ENCODE assay signal across 34 mouse cellular contexts in the genomic region with DNA sequence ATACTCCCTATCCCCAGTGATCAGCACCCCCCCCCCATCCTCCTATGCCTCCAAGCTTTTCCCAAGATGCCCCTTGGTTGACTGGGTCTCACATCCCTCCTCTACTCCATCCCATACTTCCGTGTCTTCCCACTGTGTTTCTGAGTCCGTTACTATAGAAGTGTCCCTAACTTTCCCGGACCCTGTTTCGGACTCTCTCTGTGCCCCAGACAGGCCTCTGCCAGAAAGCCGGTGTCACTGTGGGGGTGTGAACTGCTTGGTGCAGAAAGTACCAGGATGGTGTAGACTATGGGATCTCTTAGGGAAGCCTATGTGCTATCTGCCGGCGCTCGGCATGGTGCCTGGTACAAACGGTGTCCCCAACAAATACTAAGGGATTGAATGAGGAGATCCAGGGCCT.
"Had no signal": no experiment of that assay in that cellular context is flagged by ENCODE, and none has a peak within 500 bp of the region (broad histone marks: within the 10 kb centered on the region; RNA-seq: fewer than 3 reads in every experiment).

No protein-coding gene starts in this region.

- ATAC-seq: hindbrain, embryonic 16.5 days; hindbrain, postnatal 0 days; inflammation-experienced regulatory T-cells, adult 6 months; intestine, embryonic 15.5 days; intestine, embryonic 16.5 days; intestine, postnatal 0 days had no signal

- H3K4me3 ChIP-seq: heart, embryonic 10.5 days; heart, embryonic 12.5 days; heart, embryonic 13.5 days; heart, embryonic 15.5 days; hindbrain, embryonic 10.5 days; hindbrain, embryonic 12.5 days; hindbrain, embryonic 13.5 days; hindbrain, embryonic 15.5 days; intestine, embryonic 15.5 days; kidney, embryonic 15.5 days; layer of hippocampus, adult 2 months had no signal

- DNase-seq: heart, postnatal 10 days; heart, postnatal 36 days; heart, postnatal 4 days; kidney, adult 11 months; kidney, adult 18-20 months; kidney, adult 2 months; kidney, adult 8-10 months; kidney, adult 9 months; kidney, postnatal 10 days; kidney, postnatal 14 days; kidney, postnatal 25 days; kidney, postnatal 36 days; kidney, postnatal 4 days; layer of hippocampus, adult 9-11 months; layer of hippocampus, postnatal 36 days had no signal

- H3K9me3 ChIP-seq: heart, embryonic 10.5 days; heart, embryonic 12.5 days; heart, embryonic 13.5 days; heart, embryonic 15.5 days; hindbrain, embryonic 10.5 days; hindbrain, embryonic 12.5 days; hindbrain, embryonic 13.5 days; hindbrain, embryonic 15.5 days; intestine, embryonic 15.5 days; kidney, embryonic 15.5 days had no signal

- H3K9ac ChIP-seq: heart, embryonic 12.5 days; heart, embryonic 13.5 days; heart, embryonic 15.5 days; hindbrain, embryonic 12.5 days; hindbrain, embryonic 13.5 days; hindbrain, embryonic 14.5 days; hindbrain, embryonic 15.5 days; intestine, embryonic 15.5 days; kidney, embryonic 15.5 days had no signal

- H3K27me3 ChIP-seq: hindbrain, embryonic 15.5 days; intestine, embryonic 15.5 days; kidney, embryonic 15.5 days had no signal

- H3K27ac ChIP-seq: heart, embryonic 10.5 days; heart, embryonic 13.5 days; heart, embryonic 15.5 days; hindbrain, embryonic 10.5 days; hindbrain, embryonic 12.5 days; hindbrain, embryonic 13.5 days; hindbrain, embryonic 14.5 days; hindbrain, embryonic 15.5 days; hindbrain, postnatal 0 days; intestine, embryonic 15.5 days; kidney, postnatal 0 days; layer of hippocampus, adult 2 months had no signal

- H3K4me2 ChIP-seq: heart, embryonic 11.5 days; heart, embryonic 12.5 days; heart, embryonic 13.5 days; heart, embryonic 15.5 days; hindbrain, embryonic 12.5 days; hindbrain, embryonic 13.5 days; hindbrain, embryonic 14.5 days; hindbrain, embryonic 15.5 days; intestine, embryonic 15.5 days; kidney, embryonic 15.5 days had no signal

- H3K36me3 ChIP-seq: heart, embryonic 10.5 days; heart, embryonic 12.5 days; heart, embryonic 13.5 days; heart, embryonic 15.5 days; hindbrain, embryonic 10.5 days; hindbrain, embryonic 12.5 days; hindbrain, embryonic 13.5 days; hindbrain, embryonic 15.5 days; intestine, embryonic 15.5 days; kidney, embryonic 15.5 days had no signal
